Mouse (Mus musculus) layer of hippocampus, adult 2 months (tissue): ENCODE measurements around the gene 1110017D15Rik. TPM values are rescaled to one million over a fixed set of nuclear protein-coding genes. Genes with fewer than 3 reads are reported as not detected.

Source experiments
- DNase-seq, 2 experiments: peaks; one replicate each; pipeline ENCODE4 v3.0.0; 2022; ENCODE audit warnings: low spot score in 2 of 2
- H3K27ac ChIP-seq: fragments of 200-600 bp; 2 replicates; pipeline ENCODE4 v1.8.1; 2022
- H3K4me3 ChIP-seq: fragments of 200-600 bp; 2 replicates; pipeline ENCODE4 v1.8.1; 2022; ENCODE audit warnings: mild to moderate bottlenecking
- CTCF ChIP-seq: fragments of 200-600 bp; conservative IDR thresholded peaks from 2 replicates; pipeline ENCODE4 v1.8.1; 2022; ENCODE audit warnings: antibody characterized with exemption, mild to moderate bottlenecking, moderate library complexity
- total RNA-seq, 2 experiments: library from RNA; stranded (reverse); gene quantifications; 2 replicates each; pipeline ENCODE4 v1.2.3; 2021

Gene 1110017D15Rik
- total RNA-seq, 2 experiments from 2014 or later, result 4.5 to 6.1 TPM

DNA sequence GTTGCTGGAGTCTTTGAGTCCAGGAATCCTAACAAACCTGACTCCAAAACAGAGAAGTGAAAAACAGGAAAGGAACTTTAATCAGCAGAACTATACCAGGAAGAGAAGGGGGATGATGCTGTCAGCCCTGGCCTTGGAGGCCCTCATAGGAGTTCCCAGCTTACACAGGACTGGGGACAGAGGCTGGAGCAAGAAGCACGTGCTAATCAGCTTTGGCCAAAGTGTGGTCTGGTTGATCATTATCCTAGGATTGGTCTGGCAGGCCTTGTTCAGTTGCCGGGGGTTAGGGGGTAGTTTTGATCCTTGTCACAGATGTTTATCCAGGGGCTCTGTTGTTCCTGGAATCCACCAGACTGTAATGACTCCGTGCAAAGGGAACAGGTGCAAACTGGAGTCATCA, 22.8 kb downstream of the 1110017D15Rik start:
- no peak for DNase-seq
- TF ChIP-seq CTCF, result no peak
- no peak overlapping the region for H3K4me3 ChIP-seq
- H3K27ac ChIP-seq, result no peak overlapping the region

DNA sequence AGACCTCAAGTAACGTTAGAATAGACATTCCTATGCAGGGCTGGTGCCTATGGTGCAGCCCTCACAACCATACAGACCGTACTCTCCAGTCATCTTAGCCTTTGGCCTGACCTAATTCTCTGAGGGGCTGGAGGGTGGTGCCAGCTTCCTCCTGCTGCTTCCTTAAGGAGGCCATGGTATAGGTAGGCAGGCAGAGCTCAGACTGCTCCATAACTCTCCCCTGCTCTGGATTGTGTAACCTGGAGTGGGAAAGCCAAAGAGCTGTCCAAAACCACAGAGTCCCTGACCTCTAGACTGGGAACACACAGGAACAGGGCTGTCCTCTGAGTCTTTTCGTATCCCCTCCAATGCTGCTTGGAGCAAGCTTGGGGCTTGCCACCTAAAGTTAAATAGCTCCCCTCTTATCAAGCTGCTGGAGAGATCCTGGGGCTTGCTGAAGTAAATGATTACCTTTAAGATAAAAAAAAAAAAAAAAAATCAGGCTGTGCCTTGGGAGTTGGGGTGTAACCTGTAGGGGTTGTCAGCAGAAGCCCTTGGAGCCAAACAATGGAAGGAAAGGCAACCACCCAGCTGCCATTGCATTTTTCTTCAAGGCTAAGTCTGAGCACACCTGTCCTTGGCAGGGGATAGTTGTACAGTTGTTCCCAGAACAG, 23.5 kb downstream of the 1110017D15Rik start:
- Histone ChIP-seq H3K4me3 (no peak overlapping the region), H3K27ac (no peak overlapping the region)
- DNase-seq, result no peak
- no peak for TF ChIP-seq CTCF

DNA sequence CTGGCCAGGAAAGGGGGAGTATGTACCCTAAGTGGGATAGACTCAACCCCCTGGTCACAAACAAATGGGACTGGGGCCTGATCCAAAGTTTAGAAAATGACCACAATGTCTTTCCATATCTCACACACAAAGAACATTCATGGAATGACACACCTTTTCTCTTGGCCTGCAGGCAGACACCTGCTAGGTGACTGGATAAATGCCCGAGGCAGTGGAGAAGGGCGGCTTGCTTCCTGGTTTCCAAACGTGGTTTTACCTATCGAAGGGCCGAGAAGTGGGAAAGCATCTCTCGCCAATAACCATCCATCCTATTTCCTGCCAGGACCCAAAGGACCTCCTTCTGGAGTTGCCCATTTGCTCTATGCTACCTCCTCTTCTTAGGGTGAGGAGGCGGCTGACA, 24.2 kb downstream of the 1110017D15Rik start:
- H3K27ac ChIP-seq, result no peak overlapping the region
- no peak for DNase-seq
- TF ChIP-seq CTCF, result no peak
- no peak overlapping the region for H3K4me3 ChIP-seq

DNA sequence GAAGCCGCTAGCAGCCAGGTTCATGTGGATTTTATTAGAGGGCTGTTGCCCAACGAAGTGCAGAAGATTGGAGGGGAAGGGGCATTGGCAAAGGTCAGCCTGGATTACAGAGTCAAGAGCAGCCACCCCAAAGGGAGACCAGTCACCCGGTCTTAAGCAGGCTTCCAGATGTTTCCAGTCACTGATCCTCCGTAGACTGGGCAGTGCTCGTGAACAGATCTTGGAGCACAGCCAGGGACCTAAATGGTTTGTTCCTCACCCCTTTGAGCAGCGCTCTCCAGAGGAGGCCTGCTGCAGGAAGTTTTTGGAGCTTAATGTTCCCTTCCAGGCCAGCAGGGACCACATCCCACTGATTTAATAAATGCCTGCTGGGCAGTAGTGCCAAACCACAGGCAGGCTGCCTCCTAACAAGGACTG, 35.5 kb downstream of the 1110017D15Rik start:
- no peak for DNase-seq
- peak overlapping the region; percentile 78 for H3K27ac ChIP-seq
- no peak; the same call in 1 of the 2 replicates for TF ChIP-seq CTCF

DNA sequence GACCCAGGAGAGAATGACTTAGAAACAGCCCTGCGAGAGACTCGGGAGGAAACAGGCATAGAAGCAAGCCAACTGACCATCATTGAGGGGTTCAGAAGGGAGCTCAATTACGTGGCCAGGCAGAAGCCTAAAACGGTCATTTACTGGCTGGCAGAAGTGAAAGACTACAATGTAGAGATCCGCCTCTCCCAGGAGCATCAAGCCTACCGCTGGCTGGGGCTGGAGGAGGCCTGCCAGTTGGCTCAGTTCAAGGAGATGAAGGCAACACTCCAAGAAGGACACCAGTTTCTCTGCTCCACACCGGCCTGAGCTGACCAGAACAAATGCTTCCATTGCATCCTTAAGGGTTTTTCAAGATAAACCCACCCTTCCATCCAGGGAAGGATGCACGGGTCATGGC, 36.9 kb downstream of the 1110017D15Rik start:
- TF ChIP-seq CTCF, result no peak
- no peak for DNase-seq
- H3K27ac ChIP-seq, result peak overlapping the region; percentile 78
- H3K4me3 ChIP-seq, result no peak overlapping the region

More for the DNA sequence above, 35.5 kb downstream of the 1110017D15Rik start:
- H3K4me3 ChIP-seq, result no peak overlapping the region

DNA sequence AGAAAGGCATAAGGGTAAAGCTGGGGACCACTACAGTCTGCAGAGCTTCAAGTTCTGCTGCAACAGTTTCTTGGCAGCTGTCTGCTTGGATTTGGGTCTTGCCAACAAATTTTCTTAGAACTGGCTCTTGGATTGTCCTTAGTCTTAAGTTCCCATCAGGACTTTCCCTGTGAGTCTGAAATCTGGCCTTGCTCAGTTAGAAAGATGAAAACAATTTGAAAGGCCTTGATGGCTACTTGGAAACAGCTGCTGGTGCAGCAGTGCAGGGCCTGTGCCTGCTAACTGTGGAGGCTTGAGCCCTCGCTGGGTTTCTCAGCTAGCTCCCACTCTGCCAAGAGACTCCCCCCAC, 37.7 kb downstream of the 1110017D15Rik start:
- Histone ChIP-seq H3K4me3 (no peak overlapping the region), H3K27ac (peak overlapping the region; percentile 78)
- no peak for DNase-seq
- no peak for TF ChIP-seq CTCF

DNA sequence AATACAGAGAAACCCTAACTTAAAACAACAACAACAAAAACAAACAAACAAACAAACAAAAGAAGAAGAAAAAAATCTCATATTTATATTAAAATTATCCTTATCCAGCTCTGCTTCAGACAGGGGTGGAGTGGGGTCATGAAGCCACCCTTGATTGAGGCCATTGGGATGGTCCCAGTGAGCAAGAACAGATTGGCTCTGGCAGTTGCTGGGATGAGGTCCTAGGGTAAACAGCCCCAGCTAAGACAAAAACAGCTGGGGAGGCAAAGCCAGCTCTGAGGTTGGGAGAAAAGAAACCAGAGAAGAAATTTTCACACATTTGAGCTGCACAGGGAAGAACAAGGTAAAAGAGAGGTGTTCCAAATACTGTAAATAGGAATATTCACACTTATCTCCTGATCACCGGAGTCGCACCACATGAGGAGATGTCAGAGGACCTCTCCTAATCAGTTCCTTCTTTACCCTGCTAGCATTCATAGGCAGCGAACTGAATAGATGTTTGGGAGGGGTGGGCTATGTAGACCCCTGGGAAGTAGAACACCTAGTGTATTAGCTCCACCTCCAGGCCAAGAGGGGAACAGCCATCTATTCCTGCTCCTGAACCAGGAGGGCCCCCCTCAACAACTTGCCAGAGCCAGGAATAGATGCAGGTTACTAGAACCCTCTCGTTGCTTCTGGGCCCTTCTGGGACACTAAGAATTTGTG, 38.2 kb downstream of the 1110017D15Rik start:
- DNase-seq, result no peak
- TF ChIP-seq CTCF, result peak; percentile 71
- Histone ChIP-seq H3K4me3 (no peak overlapping the region), H3K27ac (peak overlapping the region; percentile 78; the same call in 1 of the 2 replicates)

DNA sequence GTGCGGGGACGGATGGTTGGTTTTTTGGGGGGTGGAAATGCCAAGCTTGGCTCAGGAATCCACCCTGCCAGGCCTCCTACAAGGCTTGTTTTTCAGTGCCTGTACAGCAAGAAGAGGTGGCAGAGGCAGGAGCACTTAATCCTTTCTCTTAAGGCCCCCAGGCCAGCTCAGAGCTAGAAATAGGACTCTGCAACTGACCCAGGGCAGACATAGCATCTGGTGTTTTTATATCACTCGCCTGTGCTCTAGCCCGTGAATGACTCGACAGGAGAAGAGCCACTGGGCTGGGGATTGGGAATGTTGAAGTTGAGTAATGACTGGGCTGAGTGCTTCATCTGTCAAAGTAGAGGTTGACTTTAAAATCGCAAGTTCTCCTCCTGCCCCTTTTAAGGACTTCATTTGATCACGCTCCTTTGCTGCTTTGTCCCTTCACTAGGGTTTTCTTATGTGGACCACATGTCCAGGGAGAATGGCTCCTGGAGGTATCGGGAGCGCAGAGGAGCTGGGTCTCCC, 39.4 kb downstream of the 1110017D15Rik start:
- no peak for DNase-seq
- no peak for TF ChIP-seq CTCF
- no peak overlapping the region for H3K27ac ChIP-seq
- H3K4me3 ChIP-seq, result no peak overlapping the region

DNA sequence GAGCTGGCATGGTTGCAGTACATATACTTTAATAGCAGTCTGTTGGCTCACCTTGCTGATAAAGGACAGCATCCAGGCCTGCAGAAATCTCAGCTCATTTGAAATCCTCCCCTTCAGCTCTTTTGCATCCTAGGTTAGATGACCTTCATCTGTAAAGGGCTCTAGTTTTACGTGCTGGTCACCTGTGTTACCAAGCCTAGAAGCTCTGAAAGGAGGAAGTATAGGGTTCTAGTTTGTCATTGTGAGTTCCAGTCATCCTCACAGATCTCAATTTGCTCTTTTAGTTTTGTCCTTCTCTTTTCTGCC, 45.8 kb downstream of the 1110017D15Rik start:
- no peak overlapping the region for H3K4me3 ChIP-seq
- no peak for DNase-seq
- H3K27ac ChIP-seq, result peak overlapping the region; percentile 74
- TF ChIP-seq CTCF, result no peak

DNA sequence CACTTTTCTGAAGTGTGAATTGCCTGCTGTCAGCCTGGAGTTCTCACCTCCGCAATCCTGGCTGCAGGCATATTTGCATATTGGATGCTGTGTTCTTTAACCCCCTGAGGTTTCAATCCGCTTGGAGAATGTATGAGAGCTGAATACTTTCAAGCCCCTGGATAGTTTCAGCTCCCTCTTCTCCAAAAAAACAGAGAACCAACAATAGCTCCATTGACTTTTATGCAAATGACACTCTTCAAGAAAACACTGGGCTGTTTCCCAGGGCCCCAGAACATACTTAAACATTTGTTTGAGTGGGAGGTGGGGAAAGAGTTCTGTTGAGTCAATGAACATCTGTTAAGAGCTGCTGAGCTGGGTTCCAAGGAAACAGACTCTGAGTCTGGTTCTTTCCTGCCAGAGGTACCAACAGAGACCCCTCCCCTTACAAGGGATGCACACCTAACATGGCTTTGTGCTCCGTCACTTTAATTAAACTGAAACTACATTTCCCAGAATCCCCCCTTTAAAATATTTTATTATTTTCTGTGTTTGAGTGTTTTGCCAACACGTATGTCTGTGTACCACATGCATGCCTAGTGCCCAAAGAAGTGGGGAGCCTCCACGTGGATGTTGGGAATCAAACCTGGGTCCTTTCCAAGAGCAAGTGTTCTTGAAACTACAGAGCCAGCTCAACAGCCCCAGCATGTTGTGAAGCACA, 46.3 kb downstream of the 1110017D15Rik start:
- DNase-seq, result peak; percentile 44 to 77
- H3K27ac ChIP-seq, result peak overlapping the region; percentile 74
- no peak for TF ChIP-seq CTCF
- no peak overlapping the region for H3K4me3 ChIP-seq

DNA sequence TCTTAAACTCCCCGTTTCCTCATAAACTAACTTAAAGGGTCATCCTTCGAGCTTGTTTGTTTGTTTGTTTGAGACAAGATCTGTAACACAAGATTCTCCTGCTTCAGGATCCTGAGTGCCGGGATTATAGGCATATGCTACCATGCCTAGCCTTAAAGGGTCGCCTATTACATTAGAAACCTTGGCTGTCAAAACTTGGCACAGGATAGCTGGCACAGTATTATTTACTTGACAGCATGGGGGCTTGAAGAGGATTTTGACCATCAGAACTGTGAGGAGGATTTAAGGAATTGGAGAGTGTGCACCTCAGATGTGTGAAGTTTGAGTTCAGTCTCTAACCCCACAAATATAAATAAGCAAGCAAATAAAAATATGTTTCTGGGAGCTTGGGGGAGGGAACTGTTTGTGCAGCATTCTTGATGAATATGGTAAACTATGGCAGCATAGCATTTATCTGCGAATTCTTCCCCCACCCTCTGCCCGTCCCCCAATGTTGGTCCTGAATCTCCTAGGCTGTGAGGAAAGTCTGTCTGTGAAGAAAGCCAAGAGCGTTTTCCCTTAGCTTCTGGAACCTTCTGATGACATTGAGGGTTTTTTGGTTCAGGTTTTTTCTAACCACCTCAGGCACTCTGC, 47.0 kb downstream of the 1110017D15Rik start:
- Histone ChIP-seq H3K4me3 (no peak overlapping the region), H3K27ac (peak overlapping the region; percentile 74)
- TF ChIP-seq CTCF, result no peak
- no peak for DNase-seq

DNA sequence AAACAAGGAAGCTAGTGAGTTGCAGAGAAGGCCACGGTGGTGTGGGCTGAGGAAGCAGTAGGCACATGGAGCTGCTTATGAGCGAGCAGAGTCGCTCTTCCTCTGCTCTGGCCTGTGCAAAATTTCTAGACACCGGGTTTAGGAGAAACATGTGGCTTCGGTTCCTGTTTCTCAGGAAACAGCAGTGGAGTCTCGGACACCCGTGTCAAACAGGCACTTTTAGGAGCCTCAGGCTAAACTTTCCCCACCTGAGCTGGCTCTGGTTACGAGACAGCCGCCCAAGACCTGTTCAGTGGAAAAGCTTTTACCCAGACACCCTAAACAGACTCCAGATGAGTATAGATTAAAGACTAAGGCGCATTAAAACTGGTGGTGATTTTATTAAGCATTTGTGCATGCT, 47.9 kb downstream of the 1110017D15Rik start:
- Histone ChIP-seq H3K4me3 (no peak overlapping the region), H3K27ac (peak overlapping the region; percentile 32; the same call in 1 of the 2 replicates)
- DNase-seq, result no peak
- no peak for TF ChIP-seq CTCF
